Mouse (Mus musculus): ENCODE measurements around the gene Zfp593.

The Zfp593 gene

DNA sequence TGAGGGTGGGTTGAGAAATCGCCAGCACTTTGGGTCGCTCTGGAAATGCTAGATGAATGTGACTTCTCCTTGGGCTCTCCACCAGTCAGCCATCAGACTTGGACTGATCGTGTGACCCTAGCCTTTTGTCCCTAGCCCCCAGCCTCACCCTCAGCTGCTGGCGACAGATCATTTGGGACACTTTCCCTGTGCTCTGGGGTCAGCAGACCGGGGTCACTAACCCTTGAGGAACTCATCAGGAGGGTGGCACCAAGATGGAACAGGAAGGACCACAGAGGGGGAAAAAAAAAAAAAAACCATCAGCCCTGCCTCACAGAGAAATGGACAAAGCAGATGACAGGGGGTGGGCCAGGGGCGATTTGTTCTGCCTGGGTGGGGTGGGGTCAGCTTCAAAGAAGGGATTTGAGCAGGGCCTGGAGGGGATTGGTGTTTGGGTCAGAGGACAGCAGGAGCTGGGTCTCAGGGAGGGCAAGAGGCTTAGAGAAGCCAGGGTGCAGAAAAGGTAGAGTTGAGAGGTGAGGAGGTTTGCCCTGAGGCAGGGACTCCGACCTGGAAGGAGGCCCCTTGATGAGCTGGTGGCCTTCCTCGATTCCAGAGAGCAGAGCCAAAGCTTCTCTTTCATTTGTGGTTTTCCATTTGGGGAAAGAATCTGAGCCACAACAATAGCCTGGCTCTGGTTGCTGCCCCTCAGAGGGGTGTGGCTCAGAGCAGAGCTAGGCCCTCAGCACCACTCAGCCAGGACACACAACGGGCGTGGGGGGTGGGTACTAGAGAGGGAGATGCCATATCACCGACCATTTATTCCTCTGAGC lies 12.0 kb upstream of the Zfp593 start:
- DNase-seq (ENCODE audit: low spot score in 2 of 2) = no peak

DNA sequence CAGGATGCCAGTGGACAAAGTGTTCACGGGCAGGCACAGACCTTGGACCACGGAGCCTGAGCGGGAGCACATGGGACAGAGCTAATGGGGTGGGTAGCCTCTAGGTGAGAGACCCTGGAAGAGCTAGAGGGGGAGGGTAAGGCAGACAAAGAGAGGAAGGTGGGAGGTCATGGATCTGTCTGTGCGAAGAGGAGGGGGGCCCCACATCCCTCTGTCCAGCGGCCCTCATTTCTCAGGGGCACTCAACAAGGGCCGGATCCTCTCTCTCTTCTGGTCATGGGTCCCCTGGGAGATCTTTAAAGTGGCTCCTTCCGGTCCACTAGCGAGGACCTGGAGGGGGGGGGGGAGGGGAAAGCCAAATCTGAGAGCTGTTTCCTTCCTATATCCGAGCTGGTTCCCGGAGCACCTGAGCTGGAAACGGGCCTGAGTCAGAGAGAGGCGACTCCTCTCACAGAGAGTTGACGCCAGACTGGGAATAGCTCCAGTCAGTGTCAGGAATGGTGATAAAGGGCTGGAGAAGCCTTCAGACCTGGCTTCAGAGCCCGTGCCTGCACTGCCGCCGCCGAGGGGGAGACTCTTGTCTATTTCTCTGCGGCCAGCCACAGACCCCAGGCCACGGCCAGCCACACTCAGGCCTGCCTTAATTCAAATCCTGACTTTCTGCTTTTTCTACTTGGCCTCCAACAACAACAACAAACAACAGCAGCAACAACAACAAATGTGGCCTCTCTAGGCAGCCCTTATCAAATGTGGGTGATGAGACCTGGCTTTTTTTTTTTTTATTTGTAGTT lies 11.2 kb upstream of the Zfp593 start:
- no peak for DNase-seq (ENCODE audit: low spot score in 2 of 2)

DNA sequence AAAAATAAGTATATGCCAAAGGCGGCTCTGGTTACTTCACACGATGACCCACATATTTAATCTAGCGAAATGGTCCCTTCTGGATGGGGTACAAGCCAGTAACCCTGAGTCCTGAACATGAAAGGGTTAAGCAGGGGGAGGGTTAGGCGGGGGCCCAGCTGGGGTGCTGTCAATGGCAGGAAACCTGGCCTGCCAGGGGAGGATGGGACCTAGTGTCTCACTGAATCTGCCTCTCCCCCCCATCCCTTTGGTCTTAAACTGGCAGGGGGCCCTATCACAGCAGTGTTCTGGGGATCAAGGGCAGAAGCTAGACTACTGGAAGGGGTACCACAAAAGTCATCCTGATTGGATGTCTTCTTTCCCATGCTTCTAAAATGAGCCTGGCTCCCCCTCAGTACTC lies 10.5 kb upstream of the Zfp593 start:
- no peak for DNase-seq (ENCODE audit: low spot score in 2 of 2)

DNA sequence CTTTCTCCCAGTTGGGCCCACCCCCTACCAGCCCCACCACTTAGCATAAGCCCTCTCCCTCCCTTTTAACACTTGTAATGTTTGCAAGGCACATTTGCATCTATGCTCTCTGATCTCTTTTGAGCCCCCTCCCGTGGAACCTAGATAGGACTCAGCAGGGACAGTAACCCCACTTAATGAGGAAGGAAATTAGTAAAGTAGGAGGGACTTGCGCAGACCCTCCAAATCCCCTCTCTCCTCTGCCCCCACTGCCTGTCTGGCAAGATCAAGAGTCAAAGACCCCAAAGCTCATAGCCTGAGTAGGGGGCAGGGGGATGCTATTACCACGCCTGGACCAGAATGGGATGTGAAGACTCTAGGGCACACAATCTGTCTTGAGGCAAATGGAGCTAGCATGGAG lies 9.4 kb upstream of the Zfp593 start:
- DNase-seq (ENCODE audit: low spot score in 2 of 2) = no peak

DNA sequence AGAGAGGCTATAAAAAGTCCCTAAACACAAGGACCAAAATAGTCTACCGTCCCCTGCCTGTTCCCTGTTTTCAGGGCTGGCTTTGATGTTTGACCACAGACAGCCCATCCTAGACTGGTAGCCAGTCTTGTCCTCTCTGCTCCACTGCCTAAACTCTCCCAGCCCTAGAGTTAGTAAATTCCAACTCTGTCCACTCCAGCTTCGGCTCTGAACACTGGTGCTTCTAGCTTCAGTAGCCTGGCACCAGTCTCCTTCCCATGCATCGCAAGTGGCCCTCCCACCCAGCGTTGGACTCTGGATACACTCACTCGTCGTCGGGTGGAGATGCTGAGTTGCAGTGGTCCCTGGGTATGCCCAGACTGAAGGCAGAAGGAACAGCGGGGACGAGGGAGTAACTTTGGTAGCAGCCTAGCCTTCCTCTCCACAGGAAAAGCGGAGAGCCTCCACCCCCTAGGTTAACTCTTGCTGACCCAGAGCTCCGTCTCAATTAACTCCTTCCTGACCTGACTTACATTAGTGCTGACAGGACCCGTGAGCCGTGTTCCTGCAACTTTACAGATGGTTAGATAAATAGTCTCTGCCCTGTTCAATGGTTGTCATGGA lies 8.4 kb upstream of the Zfp593 start, which contains the start of gene Grrp1:
TSS of gene Grrp1 (minus strand) at position 385 of the 603 bp plus-strand sequence.
- DNase-seq (ENCODE audit: low spot score in 2 of 2) = no peak

DNA sequence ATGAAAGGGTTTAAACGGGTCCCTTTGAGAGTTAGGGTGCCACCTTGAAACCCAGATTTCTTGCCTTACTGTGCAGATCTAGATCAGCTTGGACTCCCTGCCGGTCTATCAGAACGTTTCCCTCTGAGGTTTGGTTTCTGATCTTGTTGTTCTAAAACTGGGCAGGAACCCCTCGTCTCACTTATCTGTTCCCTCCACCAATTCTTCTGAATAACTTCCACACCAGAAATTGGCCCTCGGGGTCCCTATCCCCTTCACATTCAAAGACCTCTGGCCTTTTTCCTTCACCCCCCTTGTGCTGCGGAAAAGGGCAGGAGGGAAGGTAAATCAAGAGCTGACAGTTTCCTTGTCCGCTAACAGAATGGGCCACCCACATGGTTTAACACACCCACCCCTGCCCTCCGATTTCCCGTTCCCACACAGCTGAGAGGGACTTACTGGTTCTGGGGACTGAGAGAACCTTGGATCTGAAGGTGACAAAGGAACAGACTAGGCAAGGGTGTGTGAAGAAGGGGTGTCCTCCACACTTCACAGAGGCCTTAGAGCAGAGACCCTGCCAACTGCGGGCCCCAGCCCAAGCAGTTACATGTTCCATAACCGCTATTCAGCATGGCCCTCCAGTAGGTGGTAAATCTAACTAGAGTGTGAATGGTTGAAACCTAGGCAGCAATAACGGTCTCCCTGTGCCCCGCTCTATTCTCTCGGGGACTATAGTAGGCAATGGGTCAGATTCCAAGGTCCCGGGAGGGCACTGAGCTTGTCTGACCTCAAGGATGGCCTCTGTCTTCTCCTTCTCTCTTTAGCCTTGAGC lies 7.7 kb upstream of the Zfp593 start:
- DNase-seq (ENCODE audit: low spot score in 2 of 2) = no peak

DNA sequence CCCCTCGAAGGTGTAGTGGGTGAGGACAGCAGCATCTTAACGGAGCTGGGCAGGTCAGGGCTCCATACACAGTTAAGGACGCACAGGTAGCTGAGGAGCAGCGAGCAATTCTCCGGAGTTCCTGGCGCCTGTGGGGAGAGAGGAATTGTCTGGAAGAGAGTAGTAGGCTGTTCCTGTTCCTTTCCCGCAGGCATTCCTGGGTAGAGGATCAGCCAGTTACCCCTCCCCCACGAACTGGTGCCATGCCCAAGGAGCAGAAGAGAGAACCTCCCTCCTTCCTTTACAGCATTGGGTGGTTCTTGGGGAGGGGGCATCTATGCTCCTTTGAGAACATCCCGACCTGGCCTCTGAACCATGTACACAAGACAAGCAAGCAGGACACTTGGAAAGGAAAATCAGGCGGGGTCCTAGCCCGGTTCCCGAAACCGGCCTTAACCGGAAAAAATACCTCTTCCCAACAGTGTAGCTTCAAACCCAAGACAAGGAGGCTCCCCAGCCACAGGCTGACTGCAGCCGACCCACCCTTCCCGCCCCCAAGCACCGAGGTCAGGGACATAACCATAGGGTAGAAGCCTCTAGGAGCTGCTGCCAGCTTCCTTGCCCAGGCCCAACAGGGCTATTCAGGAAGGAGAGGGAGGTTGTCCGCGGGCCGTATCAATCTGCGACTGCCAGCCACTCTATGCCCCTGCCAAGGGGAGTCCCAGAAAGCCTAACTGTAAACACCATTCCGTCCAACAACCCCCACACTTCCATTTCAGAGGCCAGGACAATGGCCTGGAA lies 6.9 kb upstream of the Zfp593 start:
- DNase-seq (ENCODE audit: low spot score in 2 of 2) = no peak

DNA sequence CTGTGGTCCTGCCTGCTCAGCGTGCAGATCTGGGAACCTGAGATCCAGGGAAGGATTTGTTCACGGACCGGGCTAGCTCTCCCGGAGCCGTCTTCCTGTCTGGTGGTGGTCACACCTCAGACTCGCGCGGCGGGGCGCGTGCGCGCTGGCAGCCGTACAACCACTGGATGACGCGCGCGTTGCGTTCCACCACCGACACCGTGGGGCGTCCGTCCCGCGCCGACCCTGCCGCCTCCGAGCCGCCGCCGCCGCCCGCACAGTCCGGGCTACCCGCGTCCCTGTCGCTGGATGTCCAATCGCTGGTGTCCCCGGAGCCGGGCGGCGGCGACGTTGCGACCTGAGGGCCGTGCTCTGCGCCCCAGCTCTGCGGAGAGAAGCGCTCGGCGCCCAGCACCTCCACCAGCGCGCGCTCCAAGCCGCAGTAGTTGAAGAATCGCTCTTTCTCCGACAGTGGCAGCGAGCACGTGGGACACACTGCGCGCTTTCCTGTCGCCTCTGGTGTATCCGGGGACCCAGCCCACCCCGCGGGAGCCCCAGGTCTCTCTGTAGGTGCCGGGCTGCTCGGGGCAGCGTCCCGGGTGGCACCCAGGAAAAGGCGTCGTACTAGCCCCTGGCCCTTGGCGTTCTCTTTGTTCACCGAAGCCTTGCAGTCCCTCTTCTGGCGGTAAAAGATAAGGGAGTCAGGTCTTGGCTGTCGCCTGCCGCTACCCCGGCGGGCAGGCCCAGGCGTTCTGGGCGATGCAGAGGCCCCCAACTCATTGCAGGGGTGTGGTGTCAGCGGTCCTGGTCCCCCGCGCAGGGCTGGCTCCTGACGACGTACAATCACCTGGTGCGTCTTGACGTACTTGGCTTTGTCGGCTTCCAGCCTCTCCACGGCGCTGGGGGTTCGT lies 6.1 kb upstream of the Zfp593 start:
- peak in 1 of 2 experiments; percentile 42 for DNase-seq (ENCODE audit: low spot score in 2 of 2)

DNA sequence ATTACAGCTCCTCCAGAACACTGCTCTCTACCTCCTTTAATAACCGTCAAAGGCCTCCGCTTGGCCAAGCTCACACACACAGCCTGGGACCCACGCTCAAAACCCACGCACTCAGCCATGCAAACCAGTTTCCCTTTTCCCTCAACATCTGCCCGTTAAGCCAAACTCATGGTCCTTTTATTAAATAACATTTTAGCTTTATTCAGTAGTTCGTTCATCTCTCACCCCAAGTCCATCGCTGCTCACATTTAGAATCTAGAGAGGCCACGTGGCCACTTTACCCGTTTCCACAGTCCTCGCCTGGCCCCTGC lies 5.5 kb upstream of the Zfp593 start:
- no peak for DNase-seq (ENCODE audit: low spot score in 2 of 2)

DNA sequence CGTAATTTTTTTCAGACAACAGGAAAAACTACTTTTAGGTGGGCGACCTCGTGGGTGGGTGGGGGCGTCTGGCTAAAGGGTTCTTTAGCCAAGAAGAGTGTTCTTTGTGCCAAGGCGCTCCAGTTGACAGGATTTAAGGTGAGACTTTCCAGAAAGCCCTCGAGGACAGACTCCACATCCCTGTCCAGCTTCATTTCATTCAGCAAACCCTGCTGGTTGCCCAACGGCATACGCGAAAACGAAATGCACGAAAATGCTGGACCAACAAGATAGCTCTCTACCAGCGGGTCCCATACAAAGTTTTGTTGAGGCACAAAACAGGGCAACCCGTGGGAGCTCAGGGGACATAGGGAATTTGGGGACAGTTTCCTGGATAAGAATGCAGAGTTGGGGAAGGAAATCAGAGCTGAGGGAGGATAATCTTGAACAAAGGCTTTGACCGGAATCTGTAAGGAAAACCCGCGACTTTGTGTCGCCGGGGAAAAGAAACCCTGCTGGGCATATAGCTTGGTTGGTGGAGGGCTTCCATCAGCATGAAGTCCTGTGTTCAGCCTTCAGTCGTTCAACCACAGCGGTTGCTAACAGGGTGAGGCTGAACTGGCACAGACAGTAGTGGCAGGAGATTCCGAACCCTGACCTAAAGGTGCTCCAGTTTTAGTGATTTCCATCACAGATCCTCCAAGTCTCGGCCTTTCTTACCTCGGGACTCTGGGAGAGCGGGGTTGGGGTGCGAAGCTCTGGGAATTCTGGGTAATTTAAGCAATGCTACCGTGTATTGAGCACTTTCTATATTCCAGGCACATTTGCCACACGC lies 4.9 kb upstream of the Zfp593 start:
- no peak for DNase-seq (ENCODE audit: low spot score in 2 of 2)

DNA sequence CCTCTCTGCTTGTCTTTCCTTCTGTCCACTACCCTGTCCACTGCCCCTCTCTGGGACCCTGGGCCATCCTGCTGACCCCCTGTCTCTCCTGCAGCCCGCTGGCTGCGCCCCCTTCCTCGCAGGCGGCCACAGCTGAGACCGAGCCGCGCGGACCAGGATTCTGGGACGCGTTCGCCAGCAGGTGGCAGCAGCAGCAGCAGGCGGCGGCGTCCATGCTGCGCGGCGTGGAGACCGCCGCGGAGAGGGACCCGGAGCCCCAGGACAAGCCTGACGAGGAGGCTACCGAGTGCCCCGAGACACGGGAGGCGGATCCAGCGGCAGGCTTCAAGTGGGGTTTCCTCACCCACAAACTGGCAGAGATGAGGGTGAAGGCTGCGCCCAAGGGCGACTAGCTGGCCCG lies 4.3 kb upstream of the Zfp593 start:
- peak; percentile 70 to 84 for DNase-seq (ENCODE audit: low spot score in 2 of 2)

DNA sequence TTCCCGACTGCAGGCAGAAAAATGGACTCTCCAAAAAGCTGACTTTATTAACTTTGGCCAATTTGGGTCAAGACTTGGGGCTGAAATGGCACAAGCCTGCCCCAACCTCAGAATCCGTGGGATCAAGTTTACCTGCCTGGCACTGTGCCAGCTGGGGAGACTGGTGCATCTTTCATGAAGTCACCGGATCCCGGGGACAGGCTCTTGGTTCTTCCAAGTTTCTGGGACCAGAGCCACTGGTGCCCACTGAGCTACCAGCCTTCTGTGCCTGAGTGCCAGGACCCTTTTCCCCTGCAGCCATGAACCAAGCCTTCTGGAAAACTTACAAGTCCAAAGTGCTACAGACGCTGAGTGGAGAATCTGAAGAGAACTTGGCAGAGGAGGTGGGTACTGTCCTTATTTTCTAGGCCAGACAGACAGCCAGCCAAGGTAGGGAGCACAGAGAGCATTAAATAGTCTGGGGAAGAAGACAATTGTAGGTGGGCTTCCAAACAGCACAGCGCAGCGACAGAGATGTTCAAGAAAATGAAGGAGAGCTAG lies 1.4 kb upstream of the Zfp593 start, which contains the start of gene Gm30191:
TSS of gene Gm30191 (plus strand) at position 217 of the 540 bp plus-strand sequence.
- DNase-seq (ENCODE audit: low spot score in 2 of 2) = no peak

DNA sequence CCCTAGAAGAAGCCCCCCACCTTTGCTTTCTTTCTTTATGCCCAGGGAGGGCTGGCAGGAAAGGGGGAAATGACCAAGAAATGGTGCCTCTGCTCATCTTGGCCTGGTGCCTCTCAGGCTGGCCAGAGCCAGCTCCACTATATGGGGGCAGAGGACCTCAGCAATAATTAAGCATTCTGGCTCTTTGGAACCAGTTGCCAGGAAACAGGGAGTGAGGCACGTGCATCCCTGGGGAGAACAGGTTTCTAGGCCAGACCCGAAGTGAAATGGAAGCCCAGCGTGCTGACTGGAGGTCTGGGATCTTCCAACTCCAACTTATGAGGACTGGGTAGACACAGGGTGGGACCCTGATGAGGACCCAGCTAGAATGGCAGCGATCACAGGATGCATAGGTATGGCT lies 864 bp upstream of the Zfp593 start:
- DNase-seq (ENCODE audit: low spot score in 2 of 2) = no peak

DNA sequence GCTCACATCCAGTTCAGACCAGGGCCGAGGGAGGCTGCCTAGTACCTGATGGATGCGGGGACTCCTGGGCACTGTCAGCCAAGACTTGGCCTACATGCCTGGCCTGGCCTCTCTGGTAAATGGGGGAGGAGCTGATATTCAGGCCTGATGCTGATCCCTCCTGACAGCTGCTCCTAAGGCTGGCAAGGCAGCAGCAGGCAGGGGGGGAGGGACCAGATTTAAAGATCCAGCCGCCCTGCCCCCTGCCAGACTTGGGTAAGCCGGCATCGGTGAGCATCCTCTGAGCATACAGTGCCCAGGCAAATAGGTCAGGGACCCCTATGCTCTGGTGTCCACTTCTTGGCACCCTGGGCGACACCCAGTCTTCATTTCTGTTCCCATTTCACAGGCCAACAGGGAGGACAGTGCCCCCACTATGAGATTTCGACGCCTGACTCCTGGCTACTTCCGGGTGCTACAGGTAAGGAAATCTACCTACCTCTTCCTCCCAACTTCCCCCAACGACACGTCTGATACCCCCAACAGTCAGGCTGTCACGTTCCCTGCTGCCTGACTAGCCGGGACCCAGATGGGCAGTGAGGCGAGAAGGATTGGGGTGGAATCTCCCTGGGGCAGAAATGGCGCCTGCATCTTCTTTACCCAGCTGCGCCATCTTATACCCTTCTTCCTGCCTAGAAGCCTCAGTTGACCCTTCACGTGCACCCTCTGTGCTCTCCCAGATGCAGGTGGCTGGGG lies 1.7 kb downstream of the Zfp593 start, which contains the start of gene E130218I03Rik:
TSS of gene E130218I03Rik (plus strand) at position 147 of the 735 bp plus-strand sequence.
- no peak for DNase-seq (ENCODE audit: low spot score in 2 of 2)

DNA sequence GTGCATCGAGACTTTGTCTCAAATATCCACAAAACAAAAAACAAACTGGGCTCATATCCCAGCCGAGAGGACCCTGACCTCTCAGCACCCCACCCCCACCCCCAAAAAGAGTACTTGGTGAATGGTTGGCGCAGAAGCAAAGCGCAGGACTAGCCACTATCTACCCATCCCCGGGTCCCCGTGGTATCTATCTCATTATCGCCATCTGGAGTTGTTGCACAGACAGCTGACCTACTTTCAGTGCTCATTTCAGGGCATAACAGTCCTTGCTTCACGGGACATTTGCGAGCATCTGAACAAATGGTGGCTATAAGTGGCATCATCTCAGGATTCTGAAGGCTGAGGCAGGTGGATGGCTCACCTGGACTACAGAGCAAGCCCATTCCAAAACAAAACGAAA lies 6.7 kb downstream of the Zfp593 start:
- DNase-seq (ENCODE audit: low spot score in 2 of 2) = no peak

DNA sequence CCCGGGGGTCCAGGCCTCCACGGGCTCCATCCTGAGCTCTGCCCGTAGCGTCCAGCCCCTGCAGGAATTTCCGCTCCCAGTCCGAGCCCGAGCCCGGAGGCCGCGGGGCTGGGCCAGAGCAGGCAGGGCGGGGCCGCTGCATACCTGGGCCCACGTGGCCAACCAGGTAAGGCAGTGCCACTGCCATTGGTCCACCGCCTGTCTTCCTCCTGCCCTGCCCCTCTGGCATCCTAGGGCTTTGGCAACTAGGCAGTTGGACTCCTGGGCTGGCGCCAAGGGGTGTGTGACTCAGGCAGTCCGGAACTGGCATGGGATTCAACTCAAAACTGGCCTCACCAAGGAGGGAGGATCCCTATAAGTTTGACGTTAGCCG lies 7.1 kb downstream of the Zfp593 start, which contains the start of gene Cnksr1:
TSS of gene Cnksr1 (minus strand) at position 121 of the 373 bp plus-strand sequence.
- no peak for DNase-seq (ENCODE audit: low spot score in 2 of 2)

DNA sequence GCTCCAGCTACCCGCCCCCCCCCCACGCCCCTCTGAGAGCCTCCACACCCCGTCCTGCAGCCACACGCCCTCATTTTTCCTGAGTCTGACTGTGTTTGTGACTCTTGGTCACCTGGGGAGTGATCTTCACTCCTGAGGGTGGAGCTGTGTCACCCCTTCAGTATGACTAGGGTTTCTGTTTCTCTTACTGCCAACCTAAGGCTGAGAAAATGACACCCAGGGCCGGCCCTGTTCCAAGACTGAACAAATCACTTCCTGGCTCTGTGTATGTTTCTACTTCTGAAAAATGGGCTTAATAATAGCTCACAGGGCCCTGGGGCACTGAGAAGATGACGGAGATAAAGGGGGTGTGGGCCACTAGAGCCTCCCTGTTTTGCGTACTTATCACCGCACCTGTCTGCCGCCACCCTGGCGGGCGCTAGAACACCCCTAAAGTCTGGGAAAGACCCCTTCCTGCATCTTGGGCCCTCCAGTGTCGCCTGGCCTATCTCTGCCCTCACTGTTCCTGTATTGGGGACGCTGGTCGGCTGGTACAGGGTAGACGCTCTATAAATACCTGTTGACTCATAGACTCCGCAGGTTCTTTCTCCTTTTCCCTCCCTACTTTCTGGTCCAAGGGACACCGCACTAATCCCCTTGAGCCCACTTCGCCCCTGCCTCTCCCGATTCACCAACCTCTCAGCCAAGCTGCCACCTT lies 7.7 kb downstream of the Zfp593 start:
- no peak for DNase-seq (ENCODE audit: low spot score in 2 of 2)

Data from spleen, postnatal 10 days (tissue).